Mouse (Mus musculus) spleen, postnatal 4 days (tissue): ENCODE results near the gene Kifc1.

Source experiments
- DNase-seq, 2 experiments: peaks; one replicate each; pipeline ENCODE4 v3.0.0; 2022; ENCODE audit warnings: low spot score in 2 of 2

The Kifc1 gene

DNA sequence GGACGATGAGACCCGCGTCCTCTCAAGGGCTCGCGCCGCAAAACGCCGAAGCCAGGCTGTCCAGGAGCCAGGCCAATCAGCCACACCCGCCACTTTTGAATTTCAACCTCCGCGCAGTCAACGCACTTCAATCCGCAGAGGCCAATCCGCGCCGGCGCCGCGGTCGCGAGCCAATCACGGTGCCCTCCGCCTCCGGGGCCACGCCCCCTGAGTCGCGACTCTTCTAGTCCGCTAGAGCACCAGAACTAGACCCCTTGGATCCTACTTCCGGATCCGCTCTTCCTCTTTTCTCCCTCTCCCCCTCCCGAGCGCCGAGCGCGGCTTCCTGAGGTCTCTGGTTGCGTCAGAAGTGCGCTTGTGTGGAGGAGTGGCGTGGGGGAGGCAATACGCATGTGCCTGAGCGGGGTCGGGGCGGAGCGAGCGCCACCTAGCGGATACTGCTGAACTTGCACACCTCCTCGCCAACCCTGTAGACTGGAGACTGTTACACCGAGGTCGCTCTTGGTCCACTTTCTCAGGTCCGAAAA lies at the start of gene Kifc1:
Gene Kifc1, minus strand, starts transcription at position 129 of the 527 bp plus-strand sequence.
- DNase-seq = peak; percentile 99 to 100

GRCm38 (mm10) chr17:33938783-33939182 lies 48.3 kb upstream of the Kifc1 start:
- no peak for DNase-seq

DNA sequence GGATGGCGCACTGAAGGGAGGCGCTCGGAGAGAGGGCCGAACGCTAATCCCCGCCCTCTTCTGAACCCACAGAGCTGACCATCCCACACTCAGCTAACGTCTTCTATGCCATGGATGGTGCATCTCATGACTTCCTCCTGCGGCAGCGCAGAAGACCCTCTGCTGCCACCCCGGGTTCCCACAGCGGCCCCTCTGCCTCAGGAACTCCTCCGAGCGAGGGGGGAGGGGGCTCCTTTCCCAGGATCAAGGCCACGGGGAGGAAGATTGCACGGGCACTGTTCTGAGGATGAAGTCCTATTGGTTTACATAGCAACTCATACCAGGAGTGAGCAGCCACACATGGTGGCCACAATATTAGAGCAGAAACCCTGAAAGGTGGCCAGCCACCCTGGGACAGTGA lies 46.5 kb upstream of the Kifc1 start:
- no peak for DNase-seq

DNA sequence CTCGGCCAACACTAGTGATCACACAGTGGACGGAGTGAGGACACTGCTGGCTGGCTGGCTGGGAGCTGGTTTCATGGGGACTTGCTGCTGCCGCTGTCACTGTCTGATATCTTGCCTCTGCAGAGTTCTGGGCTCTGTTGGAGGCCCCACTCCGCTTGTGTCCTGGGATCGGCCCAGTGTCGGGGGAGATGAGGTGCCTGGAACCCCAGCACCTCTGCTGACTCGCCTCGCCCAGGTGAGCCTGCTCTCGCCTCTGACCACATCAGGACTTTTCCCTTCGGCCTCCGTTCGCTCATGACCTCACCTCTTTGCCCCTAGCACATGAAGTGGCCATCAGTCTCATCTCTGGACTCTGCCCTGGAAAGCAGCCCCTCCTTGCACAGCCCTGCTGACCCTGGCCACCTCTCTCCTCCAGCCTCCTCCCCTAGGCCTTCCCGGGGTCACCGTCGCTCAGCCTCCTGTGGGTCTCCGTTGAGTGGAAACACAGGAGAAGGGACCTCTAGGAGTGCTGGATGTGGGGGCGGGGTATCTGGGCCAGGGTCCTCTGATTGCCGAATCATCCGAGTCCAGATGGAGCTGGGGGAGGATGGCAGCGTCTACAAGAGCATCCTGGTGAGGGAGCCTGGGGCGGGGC lies 45.1 kb upstream of the Kifc1 start:
- peak in 1 of 2 experiments; percentile 64 for DNase-seq

DNA sequence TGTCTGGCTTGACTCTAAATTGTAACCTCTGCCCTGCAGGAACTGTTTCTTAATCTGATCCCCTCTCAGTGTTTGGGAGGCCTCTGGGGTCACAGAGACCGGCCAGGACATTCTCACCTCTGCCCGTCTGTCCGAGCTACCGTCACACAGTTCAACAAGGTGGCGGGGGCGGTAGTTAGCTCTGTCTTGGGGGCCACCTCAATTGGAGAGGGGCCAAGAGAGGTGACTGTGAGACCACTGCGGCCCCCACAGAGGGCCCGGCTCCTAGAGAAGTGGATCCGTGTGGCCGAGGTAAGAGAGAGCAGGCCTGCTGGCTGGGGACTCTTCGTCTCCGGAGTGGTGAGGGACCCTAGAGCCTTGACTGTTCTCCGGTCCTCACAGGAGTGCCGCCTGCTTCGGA lies 42.5 kb upstream of the Kifc1 start:
- peak in 1 of 2 experiments; percentile 60 for DNase-seq

GRCm38 (mm10) chr17:33932448-33932847 lies 42.0 kb upstream of the Kifc1 start:
- peak in 1 of 2 experiments; percentile 63 for DNase-seq

- peak in 1 of 2 experiments; percentile 65 for DNase-seq
These were observed 41.5 kb upstream of the Kifc1 start for GRCm38 (mm10) chr17:33931947-33932346.

DNA sequence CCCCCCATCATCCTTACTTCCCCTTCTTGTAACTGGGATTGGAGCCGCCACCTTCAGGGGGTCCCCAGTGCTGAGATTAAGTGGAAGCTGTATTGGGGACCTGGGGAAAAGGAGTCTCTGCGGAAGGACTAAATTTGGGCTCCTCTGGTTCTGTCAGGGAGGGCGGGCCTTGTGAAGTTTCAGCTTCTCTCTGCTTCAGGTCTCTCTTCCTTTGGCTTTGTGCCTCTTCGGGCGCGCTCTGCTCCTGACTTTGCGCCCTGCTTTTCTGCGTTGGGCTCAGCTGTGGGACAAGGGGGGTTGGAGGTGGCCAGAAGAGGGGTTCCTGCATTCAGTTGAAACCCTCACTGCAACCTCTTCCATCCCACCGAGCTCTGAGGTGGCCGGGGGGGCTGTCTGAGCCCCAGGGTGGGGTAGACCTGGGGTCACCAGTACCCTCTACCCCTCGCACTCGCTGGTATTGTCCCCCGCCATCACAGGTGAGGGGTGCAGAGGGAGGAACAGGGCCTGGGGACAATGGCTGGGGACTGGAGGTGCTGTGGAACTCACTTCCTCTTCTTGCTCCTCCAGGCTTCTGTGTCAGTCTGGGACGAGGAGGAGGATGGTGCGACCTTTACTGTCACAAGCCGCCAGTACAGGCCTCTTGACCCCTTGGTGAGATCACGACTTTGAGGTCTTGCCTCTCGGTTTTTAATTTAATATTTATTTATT lies 40.9 kb upstream of the Kifc1 start:
- peak in 1 of 2 experiments; percentile 67 for DNase-seq

- DNase-seq = peak in 1 of 2 experiments; percentile 82
These were observed 40.1 kb upstream of the Kifc1 start for GRCm38 (mm10) chr17:33930280-33931158.

DNA sequence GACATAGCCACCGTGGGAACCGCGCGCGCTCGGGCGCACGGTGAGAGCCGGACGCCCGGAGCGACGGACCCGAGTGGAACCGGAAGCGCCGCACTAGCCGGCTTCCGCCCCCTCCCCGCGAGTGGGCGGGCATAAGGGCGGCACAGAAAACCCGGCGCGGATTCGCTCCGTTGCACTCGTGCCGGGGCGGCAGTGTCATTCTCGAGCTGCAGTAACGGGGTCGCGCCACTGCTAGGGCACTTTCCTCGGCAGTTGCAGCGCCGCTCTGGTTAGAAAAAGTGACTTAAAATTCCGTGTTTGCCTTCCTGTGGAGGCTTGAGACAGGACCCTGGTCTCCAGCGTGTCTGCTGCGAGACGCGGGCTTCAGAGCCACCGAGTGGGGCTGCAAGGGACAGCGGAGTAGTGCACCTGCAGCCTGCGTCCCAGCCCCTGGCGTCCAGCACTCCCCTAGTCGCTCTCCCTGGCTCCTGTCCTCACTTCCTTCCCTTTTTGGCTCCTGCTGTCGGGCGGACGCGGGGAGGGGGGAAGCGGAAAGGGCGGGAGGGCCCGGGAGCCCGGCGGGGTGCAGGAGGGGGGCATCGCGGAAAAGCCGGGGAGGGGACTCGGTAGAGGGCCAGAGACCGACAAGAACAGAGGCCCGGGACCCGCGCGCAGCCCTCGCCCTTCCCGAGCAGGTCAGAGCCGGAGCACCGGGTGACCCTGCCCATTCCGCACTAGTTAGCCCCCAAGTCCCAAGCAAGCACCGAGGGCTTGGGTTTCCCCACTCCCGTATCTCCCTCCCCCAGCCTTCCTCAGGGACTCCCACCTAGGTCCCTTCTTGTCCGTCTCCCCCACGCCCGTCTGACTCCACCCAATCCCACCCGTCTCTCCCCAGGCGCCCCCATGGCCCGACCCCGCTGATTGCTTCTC lies 39.2 kb upstream of the Kifc1 start, which contains the start of gene Rgl2:
Gene Rgl2, plus strand, starts transcription at position 173 of the 909 bp plus-strand sequence.
- peak; percentile 97 to 99 for DNase-seq

DNA sequence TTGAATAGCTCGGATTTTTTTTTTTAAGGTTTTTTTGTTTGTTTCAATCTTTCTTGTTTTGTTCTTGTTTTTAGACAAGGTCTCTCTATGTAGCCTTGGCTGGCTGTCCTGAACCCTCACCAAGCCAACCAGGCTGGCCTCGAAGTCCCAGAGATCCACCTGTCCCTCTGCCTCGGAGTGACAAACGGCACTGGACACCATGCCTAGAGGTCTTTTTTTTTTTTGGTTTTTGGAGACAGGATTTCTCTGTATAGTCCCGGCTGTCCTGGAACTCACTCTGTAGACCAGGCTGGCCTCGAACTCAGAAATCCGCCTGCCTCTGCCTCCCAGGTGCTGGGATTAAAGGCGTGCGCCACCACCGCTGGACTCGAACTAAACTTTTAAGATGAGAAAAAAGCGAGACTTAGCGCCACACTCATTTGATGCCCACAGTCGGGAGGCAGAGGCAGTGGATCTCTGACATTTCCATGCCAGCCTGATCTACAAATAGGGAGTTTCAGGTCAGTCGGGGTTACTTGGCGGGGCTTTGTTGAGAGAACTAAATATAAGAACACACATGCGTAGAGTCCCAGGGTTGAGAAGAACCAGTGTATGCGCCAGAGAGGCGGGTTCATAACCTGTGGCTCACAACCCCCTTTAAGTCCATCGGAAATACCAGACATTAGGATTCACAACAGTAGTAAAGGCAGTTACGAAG lies 37.9 kb upstream of the Kifc1 start:
- no peak for DNase-seq

- peak in 1 of 2 experiments; percentile 69 for DNase-seq
These were observed 35.9 kb upstream of the Kifc1 start for GRCm38 (mm10) chr17:33926207-33926932.

- DNase-seq = no peak
These were observed 35.1 kb upstream of the Kifc1 start for GRCm38 (mm10) chr17:33925406-33926116.

DNA sequence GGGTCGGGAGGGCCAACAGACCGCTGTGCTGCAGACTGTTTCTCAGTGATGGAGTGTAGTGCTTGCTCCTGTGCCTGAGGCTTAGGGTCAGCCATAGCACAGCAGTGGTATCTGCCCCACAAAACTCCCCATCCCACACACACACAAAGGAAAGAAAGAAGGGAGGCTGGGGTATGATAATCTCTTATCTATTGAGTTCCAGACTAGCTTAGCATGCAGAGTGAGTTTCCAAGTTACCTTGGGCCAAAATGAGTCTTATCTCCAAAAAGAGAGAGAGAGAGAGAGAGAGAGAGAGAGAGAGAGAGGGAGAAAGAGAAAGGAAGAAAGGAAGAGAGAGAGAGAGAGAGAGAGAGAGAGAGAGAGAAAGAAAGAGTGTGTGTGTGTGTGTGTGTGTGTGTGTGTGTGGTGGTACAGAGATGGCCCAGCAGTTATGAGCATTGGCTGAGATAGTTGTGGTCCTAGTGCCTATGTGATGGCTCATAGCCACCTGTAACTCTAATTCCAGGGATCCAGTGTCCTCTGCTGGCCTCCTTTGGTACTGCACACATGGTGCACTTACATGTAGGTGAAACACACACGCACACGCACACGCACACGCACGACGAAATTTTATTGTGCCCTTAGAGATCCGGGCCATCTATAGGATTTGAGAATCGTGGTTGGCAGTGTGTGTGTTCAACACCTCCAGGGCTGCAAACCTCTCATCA lies 34.3 kb upstream of the Kifc1 start:
- peak; percentile 72 to 88 for DNase-seq

- DNase-seq = no peak
These were observed 30.9 kb upstream of the Kifc1 start for GRCm38 (mm10) chr17:33921361-33921760.

- peak; percentile 89 to 95 for DNase-seq
These were observed 30.0 kb upstream of the Kifc1 start for GRCm38 (mm10) chr17:33920282-33921097.
